Mouse (Mus musculus) lung, postnatal 0 days (tissue): ENCODE measurements around the gene Fndc3b.

ENCODE experiments used
- CTCF ChIP-seq: IDR thresholded peaks from 2 replicates; pipeline ENCODE4 v1.5.1; 2016; ENCODE audit warnings: antibody characterized with exemption, mild to moderate bottlenecking
- EP300 ChIP-seq: IDR thresholded peaks from 2 replicates; pipeline ENCODE4 v1.6.1; 2016; ENCODE audit warnings: antibody characterized with exemption, mild to moderate bottlenecking, control low read depth

- no peak for TF ChIP-seq CTCF
- TF ChIP-seq EP300 = no peak
These were observed 93.4 kb downstream of the Fndc3b start for GRCm38 (mm10) chr3:27617733-27618132.
